Mouse (Mus musculus): Measurements from ENCODE around the gene AI464131. TPM values are rescaled to one million over a fixed set of nuclear protein-coding genes. Genes with fewer than 3 reads are reported as not detected.
"Not testable (repeated sequence)": the region's sequence is repeated elsewhere in the genome, so short reads cannot be mapped to it uniquely, and the experiment has no call there.

The AI464131 gene
- polyA plus RNA-seq, 1 experiment from 2014 or later = 7.3 TPM

DNA sequence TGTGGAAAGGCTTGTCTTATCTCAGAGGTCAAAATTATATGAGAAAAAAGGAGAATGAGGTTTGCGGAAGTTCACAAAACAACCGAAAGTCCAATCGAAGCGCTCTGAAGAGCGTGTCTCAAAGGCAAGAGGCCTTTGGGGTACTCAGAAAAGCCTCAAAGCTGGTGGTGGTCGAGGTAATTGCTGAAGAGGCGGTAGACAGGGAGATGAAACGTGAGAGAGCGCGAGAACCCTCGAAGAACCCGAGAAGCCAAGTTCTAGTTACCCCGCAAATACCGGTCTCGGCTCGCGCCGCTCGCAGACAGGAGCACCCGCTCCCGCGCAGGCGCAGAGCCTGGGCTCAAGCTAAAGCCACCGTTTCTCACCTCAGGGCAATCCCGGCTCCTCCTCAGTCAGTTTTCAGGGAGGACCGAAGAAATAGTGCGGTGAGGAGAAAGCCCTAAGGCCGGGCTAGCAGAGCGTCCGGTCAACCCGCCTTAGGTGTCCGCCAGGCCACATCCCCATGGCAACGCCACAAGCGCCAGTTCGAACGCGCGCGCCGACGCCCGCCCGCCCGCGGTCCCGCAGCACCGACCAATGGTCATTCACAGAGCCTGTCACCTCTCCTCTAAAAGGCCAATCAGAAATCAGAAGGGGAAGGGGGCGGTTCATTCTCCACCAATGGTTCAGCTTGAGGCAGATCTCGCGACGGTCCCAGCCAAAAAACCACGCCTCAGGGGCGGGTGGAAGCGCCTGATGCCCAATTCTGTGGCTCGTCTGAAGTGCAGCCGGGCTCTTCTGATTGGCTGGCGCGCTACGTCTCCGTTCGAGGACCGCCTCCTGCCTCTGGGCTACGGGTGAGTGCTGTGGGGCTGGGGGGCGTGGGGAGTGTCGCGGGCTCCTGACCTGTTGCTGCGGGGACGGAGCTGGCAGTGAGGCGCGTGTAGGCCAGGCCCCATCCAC is 38.3 kb downstream of the AI464131 start, which contains the start of the genes Kif24 and Nudt2:
Gene Kif24 (minus strand): TSS at position 543 of the 942 bp plus-strand sequence.
Gene Nudt2 (plus strand): TSS at position 807 of the 942 bp plus-strand sequence.
- H3K27me3 ChIP-seq (ENCODE audit: low read depth, poor library complexity, severe bottlenecking) = no peaks in the 10 kb centered on the region
- H3K27ac ChIP-seq (replicated peaks) = peak within 1 kb of the TSS; percentile 93
- DNase-seq (ENCODE audit: low spot score) = peak; percentile 98
- peaks cover 27% of the 10 kb centered on the region for H3K4me1 ChIP-seq
- under 1% methylated on average over 70 of the region's 70 CpGs for WGBS
- peak within 1 kb of the TSS; percentile 79 for H3K4me3 ChIP-seq
- H3K36me3 ChIP-seq = peaks cover 34% of the 10 kb centered on the region
- peaks cover 14% of the 10 kb centered on the region; the same call in 1 of the 2 replicates for H3K9me3 ChIP-seq (replicated peaks)

DNA sequence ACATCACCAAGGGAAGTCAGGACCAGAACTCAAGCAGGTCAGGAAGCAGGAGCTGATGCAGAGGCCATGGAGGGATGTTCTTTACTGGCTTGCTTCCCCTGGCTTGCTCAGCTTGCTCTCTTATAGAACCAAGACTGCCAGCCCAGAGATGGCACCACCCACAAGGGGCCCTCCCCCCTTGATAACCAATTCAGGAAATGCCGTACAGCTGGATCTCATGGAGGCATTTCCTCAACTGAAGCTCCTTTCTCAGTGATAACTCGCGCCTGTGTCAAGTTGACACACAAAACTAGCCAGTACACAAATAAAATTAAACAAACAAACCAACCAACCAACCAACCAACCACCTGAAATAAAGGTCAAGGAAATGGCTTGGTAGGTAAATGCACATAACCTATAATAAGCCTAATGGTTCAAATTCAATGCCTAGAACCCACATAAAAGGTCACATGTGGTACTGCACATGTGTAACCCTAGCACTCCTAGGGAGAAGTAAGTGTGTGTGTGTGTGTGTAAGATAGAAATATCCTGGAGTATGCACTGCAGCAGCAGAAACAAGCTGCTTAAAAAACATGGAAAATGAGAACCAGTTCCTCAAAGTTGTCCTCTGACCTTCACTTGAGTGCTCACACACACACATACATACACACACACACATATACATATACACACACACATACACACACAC is 39.7 kb downstream of the AI464131 start:
- Histone ChIP-seq H3K4me3 (peak overlapping the region; percentile 79), H3K4me1 (peaks cover 22% of the 10 kb centered on the region), H3K36me3 (peaks cover 34% of the 10 kb centered on the region), H3K9me3 (replicated peaks) (peaks cover 14% of the 10 kb centered on the region; the same call in 1 of the 2 replicates)
- WGBS = 71% methylated on average over 3 of the region's 3 CpGs
- H3K27ac ChIP-seq (replicated peaks); H3K27me3 ChIP-seq (ENCODE audit: low read depth, poor library complexity, severe bottlenecking); DNase-seq (ENCODE audit: low spot score): not testable (repeated sequence)

DNA sequence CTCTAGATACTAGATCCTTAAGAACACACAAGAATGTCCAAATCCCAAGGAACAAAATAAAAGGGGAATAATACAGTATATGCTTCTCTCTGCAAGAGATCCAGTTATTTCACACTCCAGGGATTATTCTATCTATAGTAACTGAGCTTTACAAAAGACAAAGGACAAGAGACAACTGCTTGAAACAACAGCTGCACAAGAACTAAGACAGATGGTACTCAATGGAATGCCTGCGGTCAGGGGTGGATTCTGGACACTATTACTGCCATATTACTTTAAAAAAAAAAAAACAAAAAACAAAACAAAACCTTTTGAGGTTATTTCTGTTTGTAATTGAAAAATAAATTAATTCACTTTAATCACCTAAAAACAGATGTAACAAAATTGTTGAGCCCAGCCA is 42.2 kb downstream of the AI464131 start:
- 94% methylated on average over 1 of the region's 1 CpGs for WGBS
- no peak overlapping the region for H3K4me3 ChIP-seq
- peaks cover 14% of the 10 kb centered on the region; the same call in 1 of the 2 replicates for H3K9me3 ChIP-seq (replicated peaks)
- H3K27ac ChIP-seq (replicated peaks) = no peak overlapping the region
- no peaks in the 10 kb centered on the region for H3K27me3 ChIP-seq (ENCODE audit: low read depth, poor library complexity, severe bottlenecking)
- DNase-seq (ENCODE audit: low spot score) = no peak
- peaks cover 30% of the 10 kb centered on the region for H3K36me3 ChIP-seq
- peaks cover 18% of the 10 kb centered on the region for H3K4me1 ChIP-seq

DNA sequence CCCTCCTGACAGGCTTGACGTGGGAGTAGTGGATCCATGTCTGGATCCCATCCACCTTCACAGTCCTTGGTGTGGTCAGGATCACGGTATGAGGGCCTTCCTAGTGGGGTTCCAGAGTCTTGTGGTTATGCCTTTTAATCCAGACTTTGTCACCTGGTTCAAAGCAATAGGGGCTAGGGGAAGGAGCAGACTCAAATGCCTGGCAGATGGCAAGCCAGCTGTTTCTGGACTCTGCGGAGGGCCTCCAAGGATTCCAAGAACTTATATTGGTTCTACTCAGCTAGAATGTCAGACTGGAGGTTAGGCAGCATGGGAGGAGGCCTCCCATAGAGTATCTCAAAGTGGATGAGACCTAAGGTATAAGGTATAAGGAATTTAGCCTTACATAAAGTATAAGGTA is 55.3 kb downstream of the AI464131 start:
- WGBS = 97% methylated on average over 3 of the region's 3 CpGs
- no peaks in the 10 kb centered on the region for H3K4me1 ChIP-seq
- H3K27ac ChIP-seq (replicated peaks) = no peak overlapping the region
- H3K36me3 ChIP-seq = peaks cover 76% of the 10 kb centered on the region
- no peak overlapping the region for H3K4me3 ChIP-seq
- H3K27me3 ChIP-seq (ENCODE audit: low read depth, poor library complexity, severe bottlenecking) = no peaks in the 10 kb centered on the region
- DNase-seq (ENCODE audit: low spot score) = no peak
- no peaks in the 10 kb centered on the region for H3K9me3 ChIP-seq (replicated peaks)

Other genes with a start within 250 kb of the AI464131 start
- gene Ubap2, start 227.9 kb downstream of the AI464131 start, polyA plus RNA-seq (2016; fragmentation: Nextera tagmentation; extraction: Ambion mirVana) = 77.0 and 86.5 TPM in 2 replicates
- 61.7 and 67.4 TPM in 2 replicates for gene Dcaf12, start 188.2 kb downstream of the AI464131 start, polyA plus RNA-seq (2016; fragmentation: Nextera tagmentation; extraction: Ambion mirVana)
- gene Ubap1, start 154.1 kb downstream of the AI464131 start, polyA plus RNA-seq (2016; fragmentation: Nextera tagmentation; extraction: Ambion mirVana) = 81.8 and 85.7 TPM in 2 replicates
- gene Kif24, start 38.2 kb downstream of the AI464131 start, polyA plus RNA-seq (2016; fragmentation: Nextera tagmentation; extraction: Ambion mirVana) = 13.5 and 15.1 TPM in 2 replicates
- gene Nudt2, start 37.9 kb downstream of the AI464131 start, polyA plus RNA-seq (2016; fragmentation: Nextera tagmentation; extraction: Ambion mirVana) = 63.3 and 65.6 TPM in 2 replicates
- 3.4 and 4.2 TPM in 2 replicates for gene 1110017D15Rik, start 14.3 kb upstream of the AI464131 start, polyA plus RNA-seq (2016; fragmentation: Nextera tagmentation; extraction: Ambion mirVana)
- 4.1 and 5.7 TPM in 2 replicates for gene Fam219a, start 66.5 kb upstream of the AI464131 start, polyA plus RNA-seq (2016; fragmentation: Nextera tagmentation; extraction: Ambion mirVana)
- 1.6 and 2.2 TPM in 2 replicates for gene Dnaic1, start 66.7 kb upstream of the AI464131 start, polyA plus RNA-seq (2016; fragmentation: Nextera tagmentation; extraction: Ambion mirVana)
- gene Enho, start 137.2 kb upstream of the AI464131 start, polyA plus RNA-seq (2016; fragmentation: Nextera tagmentation; extraction: Ambion mirVana) = 23.2 and 31.4 TPM in 2 replicates
- 27.1 and 35.8 TPM in 2 replicates for gene Cntfr, start 194.0 kb upstream of the AI464131 start, polyA plus RNA-seq (2016; fragmentation: Nextera tagmentation; extraction: Ambion mirVana)
- gene Il11ra1, start 196.9 kb upstream of the AI464131 start, polyA plus RNA-seq (2016; fragmentation: Nextera tagmentation; extraction: Ambion mirVana) = 69.0 TPM in 2 replicates
- 86.4 and 91.5 TPM in 2 replicates for gene Rpp25l, start 210.5 kb upstream of the AI464131 start, polyA plus RNA-seq (2016; fragmentation: Nextera tagmentation; extraction: Ambion mirVana)
- 150 and 167 TPM in 2 replicates for gene Dctn3, start 220.1 kb upstream of the AI464131 start, polyA plus RNA-seq (2016; fragmentation: Nextera tagmentation; extraction: Ambion mirVana)
- gene Arid3c, start 228.1 kb upstream of the AI464131 start, polyA plus RNA-seq (2016; fragmentation: Nextera tagmentation; extraction: Ambion mirVana) = 0.28 and 0.63 TPM in 2 replicates